Mouse (Mus musculus) myocyte (in vitro differentiated cells): ENCODE data around the gene Cxcl12.

Source experiments
- E2F4 ChIP-seq: IDR thresholded peaks from one replicate; pipeline ENCODE4 v1.6.1; 2011; ENCODE audit warnings: mild to moderate bottlenecking, control low read depth, moderate library complexity; ENCODE audit not compliant: insufficient read depth
- MYOD1 ChIP-seq, 3 experiments: IDR thresholded peaks; one replicate each; pipeline ENCODE4 v1.6.1; 2011; ENCODE audit warnings: control low read depth in 2 of 3, low read depth in 2 of 3, mild to moderate bottlenecking in 2 of 3, moderate library complexity in 1 of 3; ENCODE audit not compliant: insufficient read length in 2 of 3, control insufficient read depth in 1 of 3
- MYOG ChIP-seq, 3 experiments: IDR thresholded peaks; one replicate each; pipeline ENCODE4 v1.6.1; 2011; ENCODE audit warnings: control low read depth in 2 of 3, low read depth in 2 of 3, mild to moderate bottlenecking in 2 of 3; ENCODE audit not compliant: insufficient read length in 2 of 3, control insufficient read depth in 1 of 3, insufficient read depth in 1 of 3
- POLR2A ChIP-seq: IDR thresholded peaks from one replicate; pipeline ENCODE4 v1.6.1; 2011; ENCODE audit warnings: low read depth, mild to moderate bottlenecking, control low read depth, moderate library complexity; ENCODE audit not compliant: insufficient read length
- POLR2AphosphoS2 ChIP-seq: IDR thresholded peaks from one replicate; pipeline ENCODE4 v1.6.1; 2011; ENCODE audit warnings: low read depth, control low read depth; ENCODE audit not compliant: insufficient read length
- TCF12 ChIP-seq: IDR thresholded peaks from one replicate; pipeline ENCODE4 v1.6.1; 2011; ENCODE audit warnings: mild to moderate bottlenecking, control low read depth; ENCODE audit not compliant: poor library complexity, insufficient read depth, severe bottlenecking
- TCF3 ChIP-seq: IDR thresholded peaks from one replicate; pipeline ENCODE4 v1.6.1; 2011; ENCODE audit warnings: low read depth, control low read depth; ENCODE audit not compliant: insufficient read length
- USF1 ChIP-seq: IDR thresholded peaks from one replicate; pipeline ENCODE4 v1.6.1; 2011; ENCODE audit warnings: low read depth, mild to moderate bottlenecking, control low read depth, moderate library complexity

GRCm38 (mm10) chr6:117126356-117126755 lies 42.0 kb upstream of the Cxcl12 start:
- TF ChIP-seq E2F4, result no peak
- TF ChIP-seq POLR2A, result no peak
- no peak for TF ChIP-seq USF1
- TF ChIP-seq MYOD1 (IDR thresholded peaks at IDR 0.05; ENCODE audit: control insufficient read depth in 1 of 3, insufficient read length in 2 of 3, low read depth in 2 of 3), result no peak
- no peak for TF ChIP-seq POLR2AphosphoS2
- TF ChIP-seq MYOG (IDR thresholded peaks at IDR 0.05; ENCODE audit: control insufficient read depth in 1 of 3, insufficient read depth in 1 of 3, insufficient read length in 2 of 3, low read depth in 2 of 3), result no peak
- no peak for TF ChIP-seq TCF3
- TF ChIP-seq TCF12, result no peak
